Mouse (Mus musculus): ENCODE results near the gene Fbxo7. TPM values are rescaled to one million over a fixed set of nuclear protein-coding genes. Genes with fewer than 3 reads are reported as not detected.

Fbxo7 gene
- polyA plus RNA-seq, 1 experiment from 2014 or later = 16.6 TPM

GRCm38 (mm10) chr10:86079921-86080320, 58.1 kb downstream of the Fbxo7 start:
- H3K4me3 ChIP-seq (ENCODE audit: low read depth, low read length) = no peak overlapping the region
- DNase-seq (ENCODE audit: low spot score, missing footprints) (no peak), ATAC-seq (ENCODE audit: low FRiP score) (no peak)
- H3K9me3 ChIP-seq (ENCODE audit: control insufficient read depth, low read length) = no peaks in the 10 kb centered on the region
- 85% methylated on average over 9 of the region's 9 CpGs for WGBS
- no peak overlapping the region for H3K27ac ChIP-seq (ENCODE audit: low read depth, low read length)
- no peaks in the 10 kb centered on the region for H3K36me3 ChIP-seq (ENCODE audit: control insufficient read depth, insufficient read depth, low read length)
- H3K4me2 ChIP-seq = no peak overlapping the region
- H3K4me1 ChIP-seq (ENCODE audit: control insufficient read depth, insufficient read depth, low read length) = no peaks in the 10 kb centered on the region
- no peak overlapping the region for H3K9ac ChIP-seq (ENCODE audit: low read length)
- H3K27me3 ChIP-seq (ENCODE audit: control insufficient read depth, insufficient read depth, low read length) = no peaks in the 10 kb centered on the region

GRCm38 (mm10) chr10:86091919-86092318, 70.1 kb downstream of the Fbxo7 start:
- no peaks in the 10 kb centered on the region for H3K4me1 ChIP-seq (ENCODE audit: control insufficient read depth, insufficient read depth, low read length)
- no peaks in the 10 kb centered on the region for H3K9me3 ChIP-seq (ENCODE audit: control insufficient read depth, low read length)
- no peak for ATAC-seq (ENCODE audit: low FRiP score)
- H3K27ac ChIP-seq (ENCODE audit: low read depth, low read length) = no peak overlapping the region
- WGBS = 46% methylated on average over 10 of the region's 10 CpGs
- H3K4me3 ChIP-seq (ENCODE audit: low read depth, low read length) = no peak overlapping the region
- no peak overlapping the region for H3K9ac ChIP-seq (ENCODE audit: low read length)
- H3K36me3 ChIP-seq (ENCODE audit: control insufficient read depth, insufficient read depth, low read length) = no peaks in the 10 kb centered on the region
- DNase-seq (ENCODE audit: low spot score, missing footprints) = peak; percentile 84
- no peak overlapping the region for H3K4me2 ChIP-seq
- H3K27me3 ChIP-seq (ENCODE audit: control insufficient read depth, insufficient read depth, low read length) = no peaks in the 10 kb centered on the region

GRCm38 (mm10) chr10:86093109-86094035, 71.6 kb downstream of the Fbxo7 start:
- no peak for ATAC-seq (ENCODE audit: low FRiP score)
- 73% methylated on average over 14 of the region's 14 CpGs for WGBS

GRCm38 (mm10) chr10:86098363-86098762, 76.6 kb downstream of the Fbxo7 start:
- no peak overlapping the region for H3K27ac ChIP-seq (ENCODE audit: low read depth, low read length)
- no peaks in the 10 kb centered on the region for H3K27me3 ChIP-seq (ENCODE audit: control insufficient read depth, insufficient read depth, low read length)
- no peaks in the 10 kb centered on the region for H3K4me1 ChIP-seq (ENCODE audit: control insufficient read depth, insufficient read depth, low read length)
- H3K9me3 ChIP-seq (ENCODE audit: control insufficient read depth, low read length) = no peaks in the 10 kb centered on the region; the same call in 1 of the 2 replicates
- H3K9ac ChIP-seq (ENCODE audit: low read length) = no peak overlapping the region
- DNase-seq (ENCODE audit: low spot score, missing footprints) (no peak), ATAC-seq (ENCODE audit: low FRiP score) (no peak)
- no peaks in the 10 kb centered on the region for H3K36me3 ChIP-seq (ENCODE audit: control insufficient read depth, insufficient read depth, low read length)
- H3K4me2 ChIP-seq = no peak overlapping the region
- no peak overlapping the region for H3K4me3 ChIP-seq (ENCODE audit: low read depth, low read length)
- 93% methylated on average over 6 of the region's 6 CpGs for WGBS

More at GRCm38 (mm10) chr10:86093109-86094035, 71.6 kb downstream of the Fbxo7 start:
- H3K4me2 ChIP-seq = no peak overlapping the region
- H3K27ac ChIP-seq (ENCODE audit: low read depth, low read length) = no peak overlapping the region
- DNase-seq (ENCODE audit: low spot score, missing footprints) = no peak
- no peak overlapping the region for H3K4me3 ChIP-seq (ENCODE audit: low read depth, low read length)
- H3K27me3 ChIP-seq (ENCODE audit: control insufficient read depth, insufficient read depth, low read length) = no peaks in the 10 kb centered on the region
- no peaks in the 10 kb centered on the region for H3K4me1 ChIP-seq (ENCODE audit: control insufficient read depth, insufficient read depth, low read length)
- no peak overlapping the region for H3K9ac ChIP-seq (ENCODE audit: low read length)
- H3K36me3 ChIP-seq (ENCODE audit: control insufficient read depth, insufficient read depth, low read length) = no peaks in the 10 kb centered on the region
- H3K9me3 ChIP-seq (ENCODE audit: control insufficient read depth, low read length) = no peaks in the 10 kb centered on the region

GRCm38 (mm10) chr10:86100281-86100851, 78.6 kb downstream of the Fbxo7 start:
- Histone ChIP-seq H3K27ac (ENCODE audit: low read depth, low read length) (no peak overlapping the region), H3K9ac (ENCODE audit: low read length) (no peak overlapping the region), H3K4me3 (ENCODE audit: low read depth, low read length) (no peak overlapping the region), H3K9me3 (ENCODE audit: control insufficient read depth, low read length) (no peaks in the 10 kb centered on the region; the same call in 1 of the 2 replicates), H3K36me3 (ENCODE audit: control insufficient read depth, insufficient read depth, low read length) (no peaks in the 10 kb centered on the region), H3K4me1 (ENCODE audit: control insufficient read depth, insufficient read depth, low read length) (no peaks in the 10 kb centered on the region), H3K4me2 (no peak overlapping the region), H3K27me3 (ENCODE audit: control insufficient read depth, insufficient read depth, low read length) (no peaks in the 10 kb centered on the region)
- WGBS = 85% methylated on average over 3 of the region's 3 CpGs
- DNase-seq (ENCODE audit: low spot score, missing footprints) (no peak), ATAC-seq (ENCODE audit: low FRiP score) (no peak)

Other genes starting within 250 kb of the Fbxo7 start
- 97.7 and 97.8 TPM in 2 replicates for gene Pwp1, start 192.5 kb upstream of the Fbxo7 start, polyA plus RNA-seq (2014; fragmentation: Nextera tagmentation; extraction: Ambion mirVana)
- 35.3 and 35.6 TPM in 2 replicates for gene Prdm4, start 104.8 kb upstream of the Fbxo7 start, polyA plus RNA-seq (2014; fragmentation: Nextera tagmentation; extraction: Ambion mirVana)
- gene Ascl4, start 94.3 kb upstream of the Fbxo7 start, polyA plus RNA-seq (2014; fragmentation: Nextera tagmentation; extraction: Ambion mirVana) = 0.28 and 0.36 TPM in 2 replicates
- gene Rtcb, start 64.1 kb upstream of the Fbxo7 start, polyA plus RNA-seq (2014; fragmentation: Nextera tagmentation; extraction: Ambion mirVana) = 203 and 206 TPM in 2 replicates
- gene Bpifc, start 10.1 kb upstream of the Fbxo7 start, polyA plus RNA-seq (2014; fragmentation: Nextera tagmentation; extraction: Ambion mirVana) = 0.12 TPM in 1 of 2 replicates, not detected in the other

Measured in midbrain, embryonic 11.5 days (tissue).